Mouse (Mus musculus) erythroblast, embryonic 14.5 days (primary cell): ENCODE data around the gene Snai1.

ENCODE experiments used
- GATA1 ChIP-seq: IDR thresholded peaks from 2 replicates; pipeline ENCODE4 v1.6.1; 2012; ENCODE audit warnings: low read length, inconsistent platforms, mixed read lengths
- TAL1 ChIP-seq: IDR thresholded peaks from 3 replicates; pipeline ENCODE4 v1.6.1; 2012; ENCODE audit warnings: low read length, inconsistent platforms, mixed read lengths

DNA sequence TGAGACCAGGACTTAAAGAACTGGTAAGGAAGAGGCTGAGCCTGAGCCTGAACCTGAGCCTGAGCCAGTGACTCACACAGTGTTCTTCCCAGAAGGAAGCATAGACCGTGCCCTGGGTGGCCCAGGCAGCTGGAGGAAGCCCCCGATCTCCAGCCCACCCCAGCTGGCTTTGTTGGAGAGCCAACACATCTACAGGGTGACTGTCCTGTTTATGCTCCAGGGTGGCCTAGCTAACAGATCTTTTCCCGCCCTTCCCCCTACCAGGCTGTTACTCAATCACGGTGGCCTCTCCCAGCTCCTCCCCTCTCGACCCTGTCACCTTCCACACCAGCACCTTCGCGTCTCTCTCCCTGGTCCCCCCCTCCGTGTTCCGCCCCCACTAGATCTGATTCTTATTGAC is 49.0 kb downstream of the Snai1 start:
- TF ChIP-seq TAL1 (no peak), GATA1 (no peak)
